ENCODE assay signal across 15 mouse cellular contexts in the genomic region with DNA sequence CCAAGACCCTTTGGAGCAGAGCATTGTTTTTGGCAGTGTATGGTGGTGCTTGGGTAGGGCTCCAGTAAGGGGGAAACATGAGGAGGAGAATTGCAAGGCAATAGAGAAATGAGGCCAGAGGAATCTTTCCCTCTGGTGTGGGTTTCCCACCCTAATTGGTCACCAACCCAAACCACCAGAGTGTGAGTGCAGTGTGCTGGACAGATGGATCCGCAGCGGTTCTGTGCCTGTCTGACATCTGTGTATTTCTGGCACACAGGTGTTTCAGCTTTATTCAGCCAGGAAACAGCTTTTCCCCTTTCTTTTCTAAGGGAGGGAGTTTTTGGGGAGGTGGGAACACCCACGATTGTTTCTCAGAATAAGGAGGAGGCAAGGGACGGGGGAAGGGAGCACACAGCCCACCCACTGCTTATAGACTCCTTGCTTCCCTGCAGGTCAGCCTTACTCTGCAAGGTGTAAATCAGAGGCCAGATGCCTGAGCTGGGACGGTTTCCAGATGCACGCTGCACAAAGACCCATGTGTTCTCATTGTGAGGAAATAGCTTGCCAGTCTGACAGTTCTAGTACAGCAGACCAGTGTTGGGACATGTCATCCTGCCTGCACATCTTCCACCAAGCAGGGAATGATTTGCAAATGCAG.
A peak's percentile ranks its signal among the peaks of the same experiment; 100 is the strongest.
DNase-seq lines count a peak whose midpoint lies in the region; ATAC-seq and TF ChIP-seq lines count a peak whose summit lies in the region.
"Had no signal": no experiment of that assay in that cellular context is flagged by ENCODE, and none has a peak within 500 bp of the region (broad histone marks: within the 10 kb centered on the region; RNA-seq: fewer than 3 reads in every experiment).

No protein-coding gene starts in this region.

- TF ChIP-seq POLR2A in bone marrow macrophage, adult 2 months (IDR thresholded peaks at IDR 0.05; ENCODE audit: borderline replicate concordance, low read depth, low read length) = no peak

- no peaks in the 10 kb centered on the region for H3K9me3 ChIP-seq in forebrain, embryonic 10.5 days
- no peaks in the 10 kb centered on the region for H3K9me3 ChIP-seq in forebrain, embryonic 16.5 days (ENCODE audit: control insufficient read depth, low read length)
- H3K9me3 ChIP-seq: embryonic facial prominence, embryonic 13.5 days; heart, embryonic 10.5 days; intestine, embryonic 15.5 days had no signal

- no peak for ATAC-seq in forebrain, embryonic 16.5 days
- peak; percentile 15; the same call in 1 of the 2 replicates for ATAC-seq in megakaryocyte, adult 5-6 weeks (ENCODE audit: poor library complexity, severe bottlenecking)
- ATAC-seq: intestine, embryonic 15.5 days; lung, postnatal 0 days had no signal

- no peak overlapping the region for H3K9ac ChIP-seq in forebrain, embryonic 16.5 days (replicated peaks; ENCODE audit: low read depth, low read length)
- H3K9ac ChIP-seq: embryonic facial prominence, embryonic 13.5 days; intestine, embryonic 15.5 days had no signal

- H3K27me3 ChIP-seq in forebrain, embryonic 10.5 days (ENCODE audit: poor library complexity, severe bottlenecking) = peaks cover 46% of the 10 kb centered on the region
- no peaks in the 10 kb centered on the region for H3K27me3 ChIP-seq in forebrain, embryonic 16.5 days (replicated peaks; ENCODE audit: control insufficient read depth, insufficient read depth, low read length)
- H3K27me3 ChIP-seq: intestine, embryonic 15.5 days had no signal

- H3K27ac ChIP-seq in forebrain, embryonic 10.5 days = peak overlapping the region; percentile 25; the same call in 1 of the 2 replicates
- H3K27ac ChIP-seq in forebrain, embryonic 16.5 days (ENCODE audit: low read length) = no peak overlapping the region
- 0 out of 2 replicates have a peak overlapping the region, but pooled peaks have one; percentile 3 for H3K27ac ChIP-seq in bone marrow macrophage, adult 2 months (ENCODE audit: insufficient read depth, low read depth, low read length)
- H3K27ac ChIP-seq: embryonic facial prominence, embryonic 13.5 days; heart, embryonic 10.5 days; intestine, embryonic 15.5 days; layer of hippocampus, adult 2 months had no signal

- no peak for TF ChIP-seq CTCF in bone marrow macrophage, adult 2 months (IDR thresholded peaks at IDR 0.05; ENCODE audit: low read depth, low read length)

- 43% methylated on average over 6 of the region's 6 CpGs for WGBS in forebrain, embryonic 10.5 days
- WGBS in forebrain, embryonic 16.5 days = 36% methylated on average over 6 of the region's 6 CpGs

- no peak overlapping the region for H3K4me2 ChIP-seq in forebrain, embryonic 16.5 days (ENCODE audit: low read length)
- H3K4me2 ChIP-seq: embryonic facial prominence, embryonic 13.5 days; intestine, embryonic 15.5 days had no signal

- H3K4me1 ChIP-seq in forebrain, embryonic 10.5 days = peaks cover 38% of the 10 kb centered on the region
- peaks cover 16% of the 10 kb centered on the region for H3K4me1 ChIP-seq in forebrain, embryonic 16.5 days (replicated peaks; ENCODE audit: control insufficient read depth, insufficient read depth, low read length)
- H3K4me1 ChIP-seq in bone marrow macrophage, adult 2 months (ENCODE audit: control insufficient read depth, insufficient read depth, low read length) = peaks cover 30% of the 10 kb centered on the region

- H3K4me3 ChIP-seq in forebrain, embryonic 10.5 days = no peak overlapping the region
- H3K4me3 ChIP-seq in forebrain, embryonic 16.5 days (replicated peaks; ENCODE audit: low read length) = no peak overlapping the region
- H3K4me3 ChIP-seq in bone marrow macrophage, adult 2 months (ENCODE audit: insufficient read depth, low read length) = no peak overlapping the region
- H3K4me3 ChIP-seq: embryonic facial prominence, embryonic 13.5 days; heart, embryonic 10.5 days; intestine, embryonic 15.5 days; layer of hippocampus, adult 2 months had no signal

- peak; percentile 15 for DNase-seq in forebrain, embryonic 10.5 days (ENCODE audit: extremely low spot score, low spot score)
- peak; percentile 79 for DNase-seq in forelimb bud, embryonic 11.5 days (ENCODE audit: low read depth, low spot score)
- no peak for DNase-seq in spleen, postnatal 4 days (ENCODE audit: low spot score in 2 of 2)
- DNase-seq in gastrocnemius, adult 18-20 months (ENCODE audit: low spot score) = no peak
- no peak for DNase-seq in cerebellum, postnatal 4 days (ENCODE audit: low spot score in 2 of 2)
- DNase-seq: liver; right cerebral cortex, adult 18-20 months had no signal

- H3K36me3 ChIP-seq in forebrain, embryonic 10.5 days (replicated peaks) = no peaks in the 10 kb centered on the region
- H3K36me3 ChIP-seq in forebrain, embryonic 16.5 days (ENCODE audit: control insufficient read depth, insufficient read depth) = no peaks in the 10 kb centered on the region
- H3K36me3 ChIP-seq: embryonic facial prominence, embryonic 13.5 days; heart, embryonic 10.5 days; intestine, embryonic 15.5 days had no signal

Comparison
In these comparisons a context has a peak if more than half of its experiments do, and no peak if none do; other contexts are left out.
1. DNase-seq: peak in forebrain, embryonic 10.5 days (single experiment) and forelimb bud, embryonic 11.5 days (single experiment); none in spleen, postnatal 4 days (0 of 2), gastrocnemius, adult 18-20 months (single experiment) and cerebellum, postnatal 4 days (0 of 2).